Comparison of ENCODE assay signal across 1 mouse cellular context in the genomic region with DNA sequence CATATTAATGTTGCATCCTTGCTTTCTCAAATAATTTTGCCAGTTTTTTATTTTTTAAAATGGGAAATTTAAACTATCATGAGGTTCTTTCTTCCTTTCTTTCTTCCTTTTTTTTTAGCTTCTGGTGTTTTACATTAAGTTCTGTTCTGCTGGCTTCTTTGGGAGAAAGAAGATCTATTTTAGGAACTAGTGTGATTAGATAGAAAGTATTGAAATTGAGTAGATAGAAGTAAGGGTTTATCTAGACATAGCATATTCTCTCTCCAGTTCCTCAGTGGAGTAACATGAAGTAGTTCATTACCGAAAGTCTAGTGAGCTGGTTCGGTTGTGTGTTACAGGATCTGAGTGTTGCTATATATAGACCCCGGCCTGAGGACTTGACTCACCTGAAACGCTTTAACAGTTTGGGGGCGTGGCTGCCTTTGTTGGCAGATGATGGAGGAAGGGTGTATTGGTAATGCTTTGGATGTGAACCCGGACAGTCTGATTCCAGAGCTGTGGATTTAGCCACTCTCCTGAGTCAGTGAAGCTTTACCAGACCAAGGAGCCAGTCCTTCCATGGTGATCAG.
TF ChIP-seq lines count a peak whose summit lies in the region.

No protein-coding gene starts in this region.

TF ChIP-seq in MEL, 35 proteins besides CTCF, POLR2A, EP300 and RAD21 (continued from another document):
- no peak for TF ChIP-seq KAT2A (conservative IDR thresholded peaks at IDR 0.05; ENCODE audit: low read depth, low read length)
- no peak for TF ChIP-seq SMC3 (IDR thresholded peaks at IDR 0.05; ENCODE audit: low read depth, low read length)
- TF ChIP-seq RCOR1 (IDR thresholded peaks at IDR 0.05; ENCODE audit: low read depth, low read length) = no peak; the same call in 1 of the 2 replicates
- peak; percentile 74 for TF ChIP-seq ETS1 (IDR thresholded peaks at IDR 0.05; ENCODE audit: low read depth, low read length)
- TF ChIP-seq USF2 (IDR thresholded peaks at IDR 0.05; ENCODE audit: borderline replicate concordance in 1 of 2, insufficient read depth in 1 of 2, low read depth in 1 of 2, low read length in 2 of 2) = no peak
